Mouse (Mus musculus) Patski (cell line): ENCODE results near the gene Prcc. TPM values are rescaled to one million over a fixed set of nuclear protein-coding genes. Genes with fewer than 3 reads are reported as not detected.

Experiments
- ATAC-seq: fragments of 100-300 bp; one replicate; pipeline ENCODE4 v1.8.0; 2021
- CTCF ChIA-PET: fragments of 350-600 bp; sonication (Branson Sonifier 250); formaldehyde crosslinking; loops from one replicate; lab custom pipeline; 2022; ENCODE audit warnings: inconsistent platforms; lab: Charles Lee
- POLR2A ChIA-PET: fragments of 350-600 bp; sonication (Branson Sonifier 250); formaldehyde crosslinking; loops from one replicate; lab custom pipeline; 2022; ENCODE audit warnings: antibody characterized with exemption, inconsistent platforms; lab: Charles Lee
- DNase-seq: peaks from one replicate; pipeline ENCODE4 v3.0.0-alpha.2; 2011; ENCODE audit warnings: low read depth, low spot score
- H3K27me3 ChIP-seq: fragments of 371-371 bp; one replicate; pipeline ENCODE4 v1.5.1; 2021
- CTCF ChIP-seq: fragments of 100-300 bp; IDR thresholded peaks from one replicate; pipeline ENCODE4 v1.5.1; 2021
- in situ Hi-C: fragments of 300-500 bp; cut with MboI; formaldehyde crosslinking; loops from 3 replicates; pipeline ENCODE4 v1.11.1; 2018; ENCODE audit warnings: low pct_unique_long_range_greater_than_20kb, mixed read lengths
- polyA plus RNA-seq: library from polyadenylated mRNA; unstranded; gene quantifications from one replicate; pipeline ENCODE4 v1.2.3, GENCODE M21; 2021

The Prcc gene
- polyA plus RNA-seq, 1 experiment from 2014 or later = 72.2 TPM

DNA sequence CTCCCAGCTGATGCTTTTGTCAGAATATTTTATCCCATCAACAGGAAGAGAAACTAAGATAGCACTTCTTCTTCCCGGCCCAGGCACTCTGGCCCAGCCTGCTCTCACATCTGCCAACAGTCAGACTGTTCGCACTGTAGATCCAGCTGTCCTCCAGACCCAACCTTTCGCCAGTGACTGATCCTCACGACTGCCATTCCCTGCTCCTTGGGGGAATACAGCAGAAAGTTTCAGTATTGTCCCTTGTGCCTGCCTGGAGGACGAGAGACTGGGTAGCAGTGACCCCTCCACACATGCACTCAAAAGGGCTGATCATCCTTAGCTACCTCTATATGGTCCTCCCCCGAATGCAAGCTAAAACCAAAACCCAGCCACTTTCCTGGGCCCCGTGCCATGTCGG lies 29.5 kb downstream of the Prcc start:
- CTCF ChIA-PET = interaction anchor here (0.8 to 7.6 kb wide), 4 partner anchors 11 to 107 kb away, joined by 3 to 40 read pairs (median 4); no protein-coding TSS in a partner anchor
- no peak for TF ChIP-seq CTCF
- in situ Hi-C loops = no loop called here
- ATAC-seq (no peak), DNase-seq (no peak)
- H3K27me3 ChIP-seq = no peaks in the 10 kb centered on the region
- POLR2A ChIA-PET = interaction anchor here (0.8 kb wide), 1 partner anchor 21 kb away, joined by 3 read pairs; no protein-coding TSS in a partner anchor

DNA sequence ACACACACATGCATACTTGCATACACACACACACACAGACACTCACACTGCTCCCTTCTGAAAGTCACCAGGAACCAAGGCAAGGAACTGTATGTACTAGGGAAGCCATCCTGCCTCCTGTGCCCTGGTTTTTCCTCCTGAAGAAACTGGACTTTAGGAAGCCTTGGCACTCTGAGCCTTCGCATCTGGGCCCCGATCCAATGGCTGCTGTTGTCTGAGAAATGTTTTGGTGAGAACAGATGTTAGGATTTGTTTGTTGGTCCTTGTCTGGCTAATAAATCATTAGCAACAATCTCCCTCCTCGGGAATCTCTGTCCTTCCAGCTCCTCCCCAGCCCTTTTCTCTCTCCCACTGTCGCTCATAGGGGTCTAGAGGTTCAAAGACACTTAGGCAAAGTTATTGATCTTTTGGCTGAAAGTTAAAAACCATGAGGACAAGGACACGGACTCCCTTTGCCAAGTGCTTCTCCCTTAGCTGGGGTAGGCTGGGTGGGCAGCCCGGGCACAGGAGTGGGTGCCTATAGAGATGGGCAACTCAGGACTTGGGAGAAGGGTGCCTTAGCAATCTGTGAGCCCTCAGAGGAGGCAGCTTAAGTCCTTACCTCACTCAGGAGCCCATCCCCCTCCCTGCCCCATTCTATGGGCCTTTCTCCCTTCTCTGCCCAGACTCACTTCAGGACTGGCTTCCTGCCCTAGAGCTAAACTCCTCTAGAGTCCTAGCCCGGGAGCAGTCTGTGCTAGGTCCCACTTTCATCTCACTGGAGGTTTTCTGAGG lies 30.4 kb downstream of the Prcc start:
- TF ChIP-seq CTCF = no peak
- CTCF ChIA-PET = interaction anchor here (0.7 to 7.6 kb wide), 6 partner anchors 12 to 86 kb away, joined by 3 to 40 read pairs (median 4); no protein-coding TSS in a partner anchor
- DNase-seq = no peak

DNA sequence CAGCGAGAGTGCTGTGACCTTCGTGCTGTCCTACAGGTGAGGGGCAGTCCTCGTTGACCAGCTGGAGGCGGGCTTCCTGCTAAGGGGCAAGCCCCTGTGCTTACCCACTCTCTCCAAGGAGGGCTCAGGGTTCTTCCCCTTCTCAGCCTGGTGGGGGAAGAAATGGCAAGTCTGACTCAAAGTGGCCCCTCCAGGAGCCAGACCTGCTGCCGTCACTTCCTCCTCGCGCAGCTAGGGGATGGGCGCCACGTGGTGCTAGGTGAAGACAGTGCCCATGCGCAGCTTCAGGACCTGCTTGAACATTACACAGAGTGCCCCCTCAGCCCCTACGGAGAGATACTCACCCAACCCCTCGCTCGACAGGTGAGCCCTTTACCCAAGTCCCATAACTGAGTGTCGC lies 36.3 kb downstream of the Prcc start:
- peaks cover 23% of the 10 kb centered on the region for H3K27me3 ChIP-seq
- in situ Hi-C loops = no loop called here
- no peak for TF ChIP-seq CTCF
- POLR2A ChIA-PET = no interaction called here
- no peak for ATAC-seq
- no peak for DNase-seq
- CTCF ChIA-PET = interaction anchor here (1.0 to 2.8 kb wide), 4 partner anchors 10 to 17 kb away, joined by 3 to 11 read pairs (median 7); no protein-coding TSS in a partner anchor

More for the DNA sequence above, 30.4 kb downstream of the Prcc start:
- no peaks in the 10 kb centered on the region for H3K27me3 ChIP-seq
- POLR2A ChIA-PET = interaction anchor here (0.8 kb wide), 1 partner anchor 21 kb away, joined by 3 read pairs; no protein-coding TSS in a partner anchor
- ATAC-seq = no peak
- in situ Hi-C loops = no loop called here

DNA sequence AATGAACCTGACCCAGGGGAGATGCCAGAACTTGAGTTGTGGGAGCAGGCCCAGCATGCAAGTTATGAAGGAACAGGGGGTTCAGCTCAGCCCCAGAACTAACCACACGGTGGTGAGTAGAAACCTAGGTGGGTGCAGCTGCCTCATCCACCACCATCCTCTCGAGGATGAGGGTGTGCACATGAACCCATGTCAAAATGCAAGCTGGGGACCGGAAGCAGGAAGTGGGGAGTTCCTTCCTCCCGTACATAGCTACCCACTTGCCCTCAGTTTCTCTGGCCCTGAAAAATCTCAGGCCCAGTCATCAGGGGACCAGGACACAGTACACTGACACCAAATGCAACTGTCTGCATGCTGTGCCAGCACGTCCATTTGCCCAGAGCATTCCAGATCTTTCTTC lies 37.7 kb downstream of the Prcc start:
- CTCF ChIA-PET = interaction anchor here (1.2 to 2.8 kb wide), 5 partner anchors 9 to 65 kb away, joined by 3 to 11 read pairs (median 3); partner anchors contain the start of gene Ntrk1
- POLR2A ChIA-PET = no interaction called here
- no peak for ATAC-seq
- peaks cover 32% of the 10 kb centered on the region for H3K27me3 ChIP-seq
- no peak for DNase-seq
- TF ChIP-seq CTCF = no peak
- in situ Hi-C loops = no loop called here

DNA sequence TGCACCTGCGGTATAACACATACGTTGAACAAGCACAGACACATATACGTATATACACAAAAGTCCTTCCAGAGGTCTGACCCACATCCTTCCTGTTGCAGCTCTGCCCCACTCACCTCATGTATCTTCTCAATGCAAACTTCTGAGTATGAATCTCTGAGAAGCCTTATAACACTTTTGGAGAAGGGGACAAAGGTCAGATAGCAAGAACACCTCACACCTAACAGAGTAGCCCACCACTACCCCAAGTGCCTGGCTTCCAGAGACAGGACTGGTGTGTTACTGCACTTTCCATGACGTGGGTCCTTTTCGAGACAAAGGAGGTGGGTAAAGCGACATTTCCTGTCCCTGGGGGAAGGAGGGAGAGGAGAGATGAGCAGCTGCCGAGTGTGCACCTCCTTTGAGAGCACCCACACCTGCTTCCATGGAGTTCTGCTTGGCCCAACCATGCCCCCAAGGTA lies 38.7 kb downstream of the Prcc start, which contains the start of gene Sh2d2a:
Gene Sh2d2a (plus strand): TSS at position 106 of the 461 bp plus-strand sequence.
- in situ Hi-C loops = no loop called here
- ChIA-PET CTCF (interaction anchor here (1.2 to 1.5 kb wide), 3 partner anchors 57 to 98 kb away, joined by 3 to 4 read pairs (median 3); partner anchors contain the start of gene Lrrc71), POLR2A (no interaction called here)
- ATAC-seq (no peak), DNase-seq (no peak)
- no peak for TF ChIP-seq CTCF
- H3K27me3 ChIP-seq = peaks cover 39% of the 10 kb centered on the region

DNA sequence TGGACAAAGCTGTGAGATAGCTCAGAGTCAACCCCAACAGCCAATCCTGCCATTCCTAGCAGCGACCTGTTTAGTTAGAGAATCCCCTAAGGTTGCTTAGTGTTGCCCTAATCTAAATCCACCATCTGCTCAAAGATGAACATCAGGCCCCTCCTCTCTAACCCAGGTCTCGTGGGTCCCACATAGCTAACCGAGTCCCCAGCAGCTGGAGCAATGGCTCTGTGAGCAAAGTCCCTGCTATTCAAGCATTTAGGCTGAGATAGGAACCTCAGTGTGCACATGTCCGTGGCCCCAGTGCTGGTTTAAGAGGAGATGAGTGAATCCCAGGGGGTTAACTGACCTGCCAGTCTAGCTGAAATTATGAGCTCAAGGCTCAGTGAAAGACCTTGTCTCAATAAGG lies 39.2 kb downstream of the Prcc start:
- peaks cover 42% of the 10 kb centered on the region for H3K27me3 ChIP-seq
- DNase-seq = no peak
- CTCF ChIA-PET = interaction anchor here (1.2 to 1.5 kb wide), 3 partner anchors 56 to 97 kb away, joined by 3 to 4 read pairs (median 3); partner anchors contain the start of gene Lrrc71
- no peak for TF ChIP-seq CTCF
- POLR2A ChIA-PET = no interaction called here
- in situ Hi-C loops = no loop called here
- ATAC-seq = no peak

DNA sequence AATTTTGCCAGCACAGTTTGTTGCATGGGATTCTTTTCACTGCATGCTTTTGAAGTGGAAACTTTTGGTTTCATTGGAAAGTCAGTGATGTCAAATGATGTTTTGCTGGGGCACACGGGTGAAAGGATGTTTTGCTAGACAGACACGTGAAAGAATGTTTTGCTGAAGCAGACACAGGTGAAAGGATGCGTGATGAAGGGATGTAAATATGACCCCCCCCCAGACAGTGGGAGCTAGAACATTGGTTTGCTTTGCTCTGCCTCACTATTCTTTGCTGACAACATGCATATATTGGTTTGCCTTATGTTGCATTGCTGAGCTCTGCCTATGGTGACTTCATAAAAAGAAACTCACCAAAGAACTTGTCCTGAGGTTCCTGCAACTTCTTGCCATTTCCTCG lies 40.4 kb downstream of the Prcc start:
- ATAC-seq (no peak), DNase-seq (no peak)
- ChIA-PET POLR2A (interaction anchor here (0.6 kb wide), 1 partner anchor 50 kb away, joined by 5 read pairs; no protein-coding TSS in a partner anchor), CTCF (interaction anchor here (1.5 kb wide), 1 partner anchor 96 kb away, joined by 3 read pairs; the partner anchor contains the start of gene Lrrc71)
- peaks cover 47% of the 10 kb centered on the region for H3K27me3 ChIP-seq
- TF ChIP-seq CTCF = no peak
- in situ Hi-C loops = no loop called here

DNA sequence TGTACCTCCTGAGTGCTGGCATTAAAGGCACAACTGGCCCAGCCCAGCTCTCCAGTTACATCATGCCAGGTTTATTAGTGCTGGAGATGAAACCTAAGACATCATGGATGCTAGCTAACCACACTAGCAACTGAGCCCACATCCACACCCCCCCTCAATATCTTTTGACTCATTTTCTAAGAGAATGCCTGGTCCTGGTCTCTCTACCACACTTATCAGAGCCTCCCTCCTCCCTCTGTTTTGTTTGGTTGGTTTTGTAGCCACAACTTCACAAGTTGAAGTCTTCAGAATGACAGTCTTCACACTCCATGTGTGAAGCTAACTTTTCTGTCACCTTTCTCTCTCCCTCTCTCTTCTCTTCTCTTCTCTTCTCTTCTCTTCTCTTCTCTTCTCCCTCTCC lies 44.5 kb downstream of the Prcc start:
- no peak for ATAC-seq
- H3K27me3 ChIP-seq = peaks cover 58% of the 10 kb centered on the region
- no peak for TF ChIP-seq CTCF
- no peak for DNase-seq
- in situ Hi-C loops = no loop called here
- ChIA-PET POLR2A (no interaction called here), CTCF (interaction anchor here (3.9 to 4.3 kb wide), 2 partner anchors 17 to 24 kb away, joined by 22 to 40 read pairs; no protein-coding TSS in a partner anchor)

DNA sequence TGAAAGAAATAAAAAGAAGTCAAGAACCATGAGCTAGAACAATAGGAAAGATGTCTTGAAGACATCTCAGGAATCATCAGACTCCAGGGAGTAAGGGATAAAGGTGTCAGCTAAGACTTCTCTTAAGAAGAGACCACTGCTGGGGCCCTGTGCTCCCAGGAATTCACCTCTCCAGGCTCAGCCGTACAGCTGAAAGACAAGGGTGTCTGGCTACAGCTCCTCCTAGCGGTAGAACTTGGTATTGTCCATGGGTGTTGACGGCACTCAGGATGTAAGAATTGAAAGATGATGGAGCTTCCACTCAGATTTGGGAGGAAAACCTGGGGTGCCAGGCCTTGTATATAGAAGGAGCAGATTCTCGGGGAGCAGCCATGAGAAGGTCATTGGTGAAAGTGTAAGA lies 46.8 kb downstream of the Prcc start:
- ChIA-PET POLR2A (interaction anchor here (1.3 kb wide), 1 partner anchor 14 kb away, joined by 5 read pairs; no protein-coding TSS in a partner anchor), CTCF (interaction anchor here (0.8 to 4.3 kb wide), 24 partner anchors 8 to 87 kb away, joined by 3 to 40 read pairs (median 4); partner anchors contain the start of genes Insrr and Ntrk1)
- peak; percentile 15 for DNase-seq
- in situ Hi-C loops = no loop called here
- H3K27me3 ChIP-seq = peaks cover 57% of the 10 kb centered on the region
- ATAC-seq = peak; percentile 35
- peak; percentile 95 for TF ChIP-seq CTCF

DNA sequence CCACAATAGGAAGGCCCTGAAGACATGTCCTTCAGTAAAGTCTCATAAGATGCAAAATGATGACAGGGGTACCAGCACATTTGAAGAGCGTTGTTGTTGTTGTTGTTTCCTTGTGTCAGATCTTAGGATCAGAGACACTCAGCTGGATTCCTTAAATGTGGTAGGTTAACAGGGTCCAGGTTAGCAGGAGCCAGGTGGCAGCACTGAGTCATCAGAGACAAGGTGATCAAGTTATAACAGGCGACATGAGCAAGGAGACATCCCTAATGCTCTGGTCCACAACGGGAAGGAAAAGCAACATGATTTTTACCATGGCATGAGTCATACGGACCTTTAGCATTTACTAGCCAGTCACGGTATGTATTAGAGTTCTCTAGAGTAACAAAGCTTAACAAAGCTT lies 51.9 kb downstream of the Prcc start:
- in situ Hi-C loops = no loop called here
- TF ChIP-seq CTCF = peak; percentile 14
- CTCF ChIA-PET = interaction anchor here (1.1 to 1.4 kb wide), 3 partner anchors 13 to 27 kb away, joined by 3 to 5 read pairs (median 3); no protein-coding TSS in a partner anchor
- DNase-seq (no peak), ATAC-seq (no peak)
- H3K27me3 ChIP-seq = peaks cover 54% of the 10 kb centered on the region
- POLR2A ChIA-PET = no interaction called here
